Mouse (Mus musculus): ENCODE results near the gene Cox7b2. TPM values are rescaled to one million over a fixed set of nuclear protein-coding genes. Genes with fewer than 3 reads are reported as not detected.

Gene Cox7b2
- polyA plus RNA-seq (2012; ENCODE audit: low replicate concordance) = not detected in 2 replicates

GRCm38 (mm10) chr5:71548079-71548478, at the start of gene Cox7b2:
Cox7b2 (minus strand) TSS chr5:71548205.

Other genes starting within 250 kb of the Cox7b2 start
- gene Gabrb1, start 109.9 kb upstream of the Cox7b2 start, polyA plus RNA-seq (2012; ENCODE audit: low replicate concordance) = not detected in 2 replicates
- gene Gabra4, start 110.1 kb upstream of the Cox7b2 start, polyA plus RNA-seq (2012; ENCODE audit: low replicate concordance) = not detected in 2 replicates

Measured in leukemia stem cell, adult 10-12 weeks (primary cell).